Mouse (Mus musculus) heart, postnatal 10 days (tissue): ENCODE results near the gene Rhoa. TPM values are rescaled to one million over a fixed set of nuclear protein-coding genes. Genes with fewer than 3 reads are reported as not detected.
"Not testable (repeated sequence)": the region's sequence is repeated elsewhere in the genome, so short reads cannot be mapped to it uniquely, and the experiment has no call there.

Experiments
- DNase-seq, 2 experiments: peaks; one replicate each; pipeline ENCODE4 v3.0.0; 2021
- intact Hi-C: fragments of 180-260 bp; cut with DNase I; formaldehyde crosslinking; loops from one replicate; pipeline ENCODE4 v1.15.1; 2025
- total RNA-seq, 2 experiments: library from RNA; stranded (reverse); gene quantifications; 2 replicates each; pipeline ENCODE4 v1.2.3; 2021

Gene Rhoa
- total RNA-seq, result 100 to 1,000 TPM; 328 to 329 TPM

DNA sequence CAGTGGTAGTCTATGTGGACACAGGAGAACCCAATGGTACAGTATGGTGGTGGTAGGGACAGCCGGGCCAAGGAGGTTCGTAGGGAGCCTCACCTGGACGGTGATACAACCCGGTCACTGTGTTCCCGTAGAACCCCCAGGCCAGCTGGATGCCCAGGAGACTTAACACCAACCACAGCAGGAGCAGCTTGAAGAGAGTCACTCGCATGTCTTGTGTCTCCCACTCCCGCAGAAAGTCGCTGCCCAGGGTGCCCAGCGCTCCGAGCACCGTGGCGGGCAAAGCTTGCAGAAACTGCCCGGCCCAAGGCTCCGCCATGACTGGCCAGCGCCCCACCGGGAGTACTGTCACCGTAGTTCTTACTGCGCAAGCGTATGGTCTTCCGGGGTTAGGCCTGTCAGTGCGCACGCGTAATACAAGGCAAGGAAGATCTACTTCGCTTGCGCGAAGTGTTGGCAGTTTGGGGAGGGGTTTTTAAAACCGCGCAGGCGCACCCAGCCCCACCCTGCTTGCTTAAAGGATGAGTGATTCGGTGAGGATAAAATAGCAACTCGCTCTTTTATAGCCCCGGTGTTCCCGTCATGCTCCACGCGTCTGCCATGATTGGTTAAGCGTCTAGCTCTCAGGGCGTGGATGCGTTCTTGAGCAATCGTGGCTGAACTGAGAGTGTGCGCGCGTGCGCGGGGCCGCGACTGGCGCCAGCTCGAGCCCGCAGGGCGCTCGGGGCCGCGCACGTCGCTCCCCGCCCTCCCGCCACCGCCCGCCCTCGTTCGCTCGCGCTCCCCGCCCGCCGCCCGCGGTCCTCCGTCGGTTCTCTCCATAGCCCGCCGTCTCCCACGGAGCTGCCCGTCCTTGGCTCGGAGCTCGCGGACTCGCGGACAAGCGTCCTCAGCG lies at the start of gene Rhoa, which contains the start of gene Tcta:
Gene Rhoa (plus strand): TSS at position 501 of the 892 bp plus-strand sequence.
Gene Tcta (minus strand): TSS at position 532 of the 892 bp plus-strand sequence.
- peak; percentile 99 for DNase-seq
- intact Hi-C loops, result loop anchor here (2.0 kb wide), 1 partner anchor 33 kb away; the partner anchor contains the start of gene Gpx1

DNA sequence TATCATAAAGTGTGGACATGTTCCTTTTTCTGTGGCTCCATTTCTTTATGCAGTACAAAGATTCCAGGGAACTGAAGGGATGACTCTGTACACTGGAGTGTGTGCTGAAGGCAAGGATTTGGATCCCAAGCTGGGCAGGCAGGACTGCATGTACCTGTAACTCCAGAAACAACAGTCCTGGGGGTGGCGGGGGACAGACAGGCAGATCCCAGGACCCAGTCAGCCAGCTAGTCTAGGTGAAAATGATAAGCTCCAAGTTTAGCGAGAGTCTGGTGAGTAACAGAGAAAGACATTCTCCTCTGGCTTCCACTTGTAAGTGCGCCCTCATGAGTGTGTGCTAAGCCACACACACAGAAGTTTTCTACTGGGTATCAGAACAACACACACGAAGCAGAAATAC lies 45.4 kb upstream of the Rhoa start:
- no peak for DNase-seq
- intact Hi-C loops, result loop anchor here (5.0 kb wide), 1 partner anchor 58 kb away; no protein-coding TSS in a partner anchor

GRCm38 (mm10) chr9:108261865-108262264 lies 44.1 kb upstream of the Rhoa start:
- intact Hi-C loops, result loop anchor here (5.0 kb wide), 1 partner anchor 60 kb away; no protein-coding TSS in a partner anchor
- DNase-seq, result peak; percentile 49 to 51

GRCm38 (mm10) chr9:108262494-108263049 lies 43.4 kb upstream of the Rhoa start:
- intact Hi-C loops, result loop anchor here (5.0 kb wide), 1 partner anchor 60 kb away; no protein-coding TSS in a partner anchor
- DNase-seq, result peak; percentile 59 to 67

- intact Hi-C loops, result loop anchor here (5.0 kb wide), 1 partner anchor 61 kb away; no protein-coding TSS in a partner anchor
- DNase-seq, result peak in 1 of 2 experiments; percentile 53
These were observed 42.7 kb upstream of the Rhoa start for GRCm38 (mm10) chr9:108263131-108263681.

- DNase-seq, result peak; percentile 100
- intact Hi-C loops, result loop anchor here (5.0 kb wide), 1 partner anchor 61 kb away; no protein-coding TSS in a partner anchor
These were observed 42.2 kb upstream of the Rhoa start, which contains the start of gene Dag1 for GRCm38 (mm10) chr9:108263690-108264190. TSS of gene Dag1 (minus strand) at chr9:108263958.

DNA sequence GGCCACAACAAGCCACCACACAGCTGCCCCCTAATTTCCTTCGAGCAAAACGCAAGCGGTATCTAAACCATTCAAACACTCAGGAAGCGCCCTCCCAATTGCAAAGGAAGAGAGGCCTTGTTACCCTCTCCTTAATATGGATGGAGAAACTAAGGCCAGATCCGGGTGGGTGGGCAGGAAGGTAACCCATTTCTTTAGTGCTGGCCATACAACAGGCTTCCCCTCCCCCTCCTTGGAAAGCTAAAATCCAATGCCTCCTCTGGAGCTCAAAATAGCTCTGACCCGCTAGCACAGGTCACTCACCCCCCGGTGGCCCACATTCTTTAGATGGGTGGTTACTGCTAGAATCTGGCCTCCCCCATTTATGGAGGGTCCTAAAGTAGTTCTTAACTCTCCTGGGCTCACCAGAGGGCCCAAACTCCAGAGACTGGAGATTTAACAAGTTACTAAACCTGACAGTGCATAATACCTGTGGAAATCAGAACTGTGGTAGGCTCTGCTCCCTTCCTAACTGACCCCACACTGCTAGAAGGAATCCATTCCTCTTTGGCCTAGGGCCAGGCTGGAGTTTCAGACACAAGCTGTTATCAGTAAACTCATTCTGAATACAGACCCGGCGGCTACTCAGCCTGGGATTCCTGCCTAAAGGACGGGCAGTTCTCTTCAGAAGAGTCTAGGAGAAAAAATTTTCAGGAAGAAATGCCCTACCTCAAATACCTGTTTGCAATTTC lies 41.6 kb upstream of the Rhoa start:
- intact Hi-C loops, result loop anchor here (5.0 kb wide), 1 partner anchor 62 kb away; no protein-coding TSS in a partner anchor
- DNase-seq, result peak; percentile 84

DNA sequence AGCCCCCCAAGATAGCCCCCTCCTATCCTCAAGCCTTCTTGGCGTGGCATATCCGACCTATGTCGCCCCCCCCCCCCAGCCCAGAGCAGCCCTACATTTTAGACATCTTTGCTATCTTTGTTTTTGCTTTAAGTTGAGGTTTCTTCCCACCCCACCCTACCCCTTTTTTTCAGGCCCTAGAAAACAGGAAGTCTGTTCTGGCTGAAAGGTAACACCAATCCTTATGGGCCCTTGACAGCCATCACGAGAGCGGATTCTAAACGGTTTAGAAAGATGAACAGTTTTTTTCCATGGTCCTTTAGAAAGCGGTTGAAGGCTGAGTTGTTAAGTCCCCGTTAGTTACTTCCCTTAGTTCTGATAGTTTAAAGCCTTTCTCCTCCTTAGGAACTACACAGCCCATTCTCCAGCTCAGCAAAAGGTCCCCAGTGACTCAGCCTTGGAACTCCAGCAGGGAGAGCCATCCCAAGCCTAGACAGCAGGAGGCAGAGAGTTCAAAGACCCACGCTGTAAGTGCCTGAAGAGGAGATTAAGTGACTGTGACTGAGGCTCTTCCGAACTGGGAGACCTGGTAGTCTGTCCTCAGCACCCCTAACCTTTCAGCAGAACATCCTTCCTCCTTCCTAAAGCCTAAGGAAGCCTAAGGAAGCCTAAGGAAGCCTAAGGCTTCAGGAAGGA lies 39.5 kb upstream of the Rhoa start:
- intact Hi-C loops, result no loop called here
- no peak for DNase-seq

DNA sequence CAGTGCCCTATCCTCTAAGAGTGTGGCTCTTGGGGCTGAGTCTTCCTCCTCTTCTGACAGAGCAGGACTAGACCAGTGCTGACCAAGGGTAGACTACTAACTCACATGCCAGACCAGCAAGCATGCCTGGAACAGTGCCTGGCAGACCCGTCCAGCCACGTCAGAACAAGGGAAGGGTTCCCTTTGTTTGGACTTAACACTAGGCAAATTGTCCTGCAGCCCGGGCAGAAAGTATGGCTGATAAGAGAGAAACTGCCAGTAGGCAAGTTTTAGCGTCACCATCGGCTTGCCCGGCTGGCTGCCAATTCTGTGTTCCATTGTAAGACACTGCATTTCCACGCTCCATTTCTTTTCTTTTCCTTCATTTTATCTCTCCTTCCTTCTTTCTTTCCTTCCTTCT lies 38.2 kb upstream of the Rhoa start:
- peak; percentile 76 to 83 for DNase-seq
- intact Hi-C loops, result no loop called here

DNA sequence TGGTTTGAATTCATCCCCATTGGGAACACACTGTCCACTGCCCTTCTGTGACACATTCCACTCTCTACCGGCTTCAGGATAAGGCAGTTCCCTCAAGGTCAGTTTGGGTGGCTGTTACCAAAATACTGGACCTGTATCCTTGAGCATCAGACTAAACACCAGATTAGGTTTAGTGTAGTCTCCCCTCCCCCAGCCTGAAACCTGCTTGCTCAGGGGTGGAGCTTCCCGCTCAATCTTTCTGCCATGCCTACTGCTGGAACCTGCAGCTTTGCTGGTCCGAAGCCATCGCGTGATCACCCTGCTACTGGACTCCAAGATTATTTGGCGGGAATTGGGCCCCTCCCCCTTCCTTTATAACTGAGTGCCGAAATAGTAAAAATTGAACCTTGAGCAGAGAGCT lies 37.2 kb upstream of the Rhoa start:
- DNase-seq, result peak; percentile 57 to 59
- intact Hi-C loops, result not testable (repeated sequence)

GRCm38 (mm10) chr9:108271941-108272340 lies 34.0 kb upstream of the Rhoa start:
- intact Hi-C loops, result no loop called here
- no peak for DNase-seq

DNA sequence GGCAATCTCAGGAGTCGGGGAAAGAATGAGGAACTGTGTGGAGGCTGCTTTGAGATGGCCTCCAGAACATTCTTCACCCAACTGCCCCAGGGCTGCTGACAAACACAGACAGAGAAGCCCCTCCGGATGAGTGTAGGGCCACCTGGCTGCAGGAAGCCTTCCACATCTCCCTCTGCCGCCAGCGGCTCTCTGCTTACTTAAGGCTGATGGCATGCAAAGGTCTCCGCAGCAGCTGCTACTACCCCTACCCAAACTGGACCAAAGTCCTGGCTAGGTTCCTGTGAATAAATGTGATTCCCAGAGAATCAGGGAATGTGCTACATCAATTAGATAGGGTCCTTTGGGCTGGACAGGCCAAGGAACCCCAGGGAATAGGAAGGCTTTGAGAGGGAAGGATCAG lies 33.2 kb upstream of the Rhoa start:
- intact Hi-C loops, result no loop called here
- DNase-seq, result no peak

DNA sequence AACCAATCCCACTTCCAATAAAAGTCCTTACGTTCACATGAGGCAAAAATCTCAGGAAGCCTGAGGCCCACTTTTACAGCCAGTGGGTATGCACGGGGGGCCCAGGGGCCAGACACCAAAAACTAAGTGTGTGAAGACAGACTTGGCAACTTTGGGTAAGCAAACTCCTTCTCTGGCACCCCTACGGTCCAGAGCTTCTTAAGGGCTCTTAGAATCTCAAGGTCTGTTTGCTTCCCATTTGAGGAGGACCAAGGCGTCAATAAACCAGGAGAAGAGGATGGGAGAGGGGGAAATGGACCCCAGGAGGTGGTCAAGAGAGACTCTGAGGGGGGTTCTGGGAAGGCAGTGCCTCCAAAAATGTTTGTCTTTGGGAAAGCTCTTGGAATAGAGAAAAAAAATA lies 32.4 kb upstream of the Rhoa start:
- no peak for DNase-seq
- intact Hi-C loops, result no loop called here

DNA sequence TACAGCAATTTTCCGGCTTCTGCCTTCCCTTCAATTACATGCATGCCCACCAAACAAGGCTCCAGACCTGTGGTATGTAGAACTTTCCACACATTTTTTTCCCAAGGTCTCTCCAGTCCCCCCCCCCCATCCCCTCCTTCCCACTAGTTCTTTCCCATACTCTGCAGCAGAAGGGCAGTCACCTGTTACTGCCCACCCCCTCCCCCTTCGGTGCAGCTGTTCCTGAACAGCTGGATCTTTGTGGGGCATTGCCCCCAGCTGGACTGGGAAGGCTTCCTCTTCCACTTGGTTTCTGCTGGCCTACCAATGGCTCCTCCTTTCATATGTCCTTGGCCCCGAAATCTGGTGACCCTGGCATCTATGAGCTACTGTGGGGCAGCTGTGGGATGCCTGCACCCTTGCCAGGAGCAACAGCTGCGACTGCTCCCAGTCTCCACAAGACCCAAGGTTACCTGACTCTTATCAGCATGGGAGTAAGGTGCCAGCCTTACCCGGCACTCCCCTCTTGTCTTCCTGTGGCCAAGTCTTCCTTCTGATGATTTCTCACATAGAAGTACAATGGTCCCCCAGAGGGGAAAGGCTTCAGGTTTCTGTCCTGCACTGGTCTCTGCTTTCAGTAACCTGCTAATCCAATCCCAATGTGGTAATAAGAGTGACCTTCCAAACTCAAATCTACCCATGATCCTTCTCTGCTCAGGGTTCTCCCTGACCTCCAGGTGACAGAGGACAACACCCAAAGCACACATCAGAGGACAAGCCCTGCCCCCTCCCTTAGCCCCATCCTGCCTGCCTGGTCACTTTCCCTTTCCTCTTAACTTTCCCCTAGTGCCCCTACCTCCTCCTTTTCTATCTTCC lies 31.2 kb upstream of the Rhoa start:
- DNase-seq, result no peak
- intact Hi-C loops, result no loop called here

- DNase-seq, result no peak
- intact Hi-C loops, result no loop called here
These were observed 30.6 kb upstream of the Rhoa start for GRCm38 (mm10) chr9:108275331-108275659.

DNA sequence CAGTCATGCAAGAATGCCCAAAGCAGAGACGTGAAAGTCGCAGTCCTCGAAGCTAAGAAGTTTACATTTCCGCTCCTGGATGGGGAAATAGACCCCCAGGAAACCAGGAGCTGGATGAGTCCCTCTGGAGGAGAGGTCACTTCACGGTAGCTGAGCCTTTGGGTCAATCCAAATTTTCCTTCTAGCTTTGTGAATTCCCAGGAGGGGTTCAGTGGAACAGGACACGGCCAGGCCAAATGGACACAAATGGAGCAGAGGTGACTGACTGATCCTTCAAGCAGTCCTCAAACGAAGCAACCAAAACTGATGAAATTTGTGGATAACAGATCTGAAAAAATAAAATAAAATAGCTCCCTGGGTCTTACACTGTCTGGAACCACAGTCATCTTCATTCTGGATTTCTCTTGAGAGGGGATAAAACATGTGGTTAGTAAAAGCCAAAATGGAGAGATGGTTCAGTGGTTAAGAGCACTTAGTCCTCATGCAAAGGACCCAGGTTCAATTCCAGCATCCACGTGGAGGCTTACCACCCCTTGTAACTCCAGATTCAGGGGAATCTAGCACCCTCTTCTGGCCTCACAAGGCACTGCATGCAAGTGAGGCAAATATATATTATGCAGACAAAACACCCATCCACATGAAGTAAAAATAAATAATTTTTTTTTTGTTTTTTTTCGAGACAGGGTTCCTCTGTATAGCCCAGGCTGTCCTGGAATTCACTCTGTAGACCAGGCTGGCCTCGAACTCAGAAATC lies 27.1 kb upstream of the Rhoa start:
- intact Hi-C loops, result loop anchor here (2.0 kb wide), 1 partner anchor 74 kb away; no protein-coding TSS in a partner anchor

DNA sequence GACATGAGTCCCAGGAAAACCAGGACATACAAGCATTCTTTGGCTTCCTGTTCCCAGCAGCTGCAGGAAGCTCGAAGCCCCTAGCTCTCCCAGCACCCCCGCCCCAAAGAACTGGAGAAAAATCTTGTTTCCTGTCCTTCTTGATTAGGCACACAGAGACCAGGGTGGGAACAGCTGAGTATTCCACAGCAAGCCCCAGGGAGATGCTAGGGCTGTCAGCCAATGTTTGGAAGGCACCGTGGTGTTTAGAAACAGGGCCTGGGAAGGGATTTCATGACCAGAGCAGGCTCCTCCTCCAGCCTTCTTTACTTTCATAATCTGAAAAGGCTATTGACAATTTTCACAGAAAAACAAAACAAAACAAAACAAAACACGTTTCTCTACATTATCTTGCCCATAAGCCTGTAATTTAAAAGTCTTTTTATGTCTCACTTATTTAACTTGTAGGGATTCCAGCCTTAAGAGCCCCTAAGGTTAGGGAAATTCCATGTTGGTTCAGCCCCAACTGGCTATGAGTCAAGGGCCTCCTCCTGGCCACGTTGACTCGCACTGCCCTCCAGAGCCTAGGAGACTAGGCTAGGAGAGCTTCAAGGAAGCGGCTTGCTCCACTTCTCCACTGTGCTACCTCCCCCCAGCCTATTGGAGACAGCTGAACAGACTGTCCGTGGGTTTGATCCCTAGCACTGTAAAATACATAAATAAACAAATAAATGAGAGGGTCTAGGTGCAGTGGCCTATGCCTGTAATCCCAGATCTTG lies 25.7 kb upstream of the Rhoa start:
- intact Hi-C loops, result loop anchor here (2.0 kb wide), 1 partner anchor 67 kb away; no protein-coding TSS in a partner anchor
- DNase-seq, result peak; percentile 92 to 94

More for the DNA sequence above, 27.1 kb upstream of the Rhoa start:
- peak in 1 of 2 experiments; percentile 66 for DNase-seq
